Mouse (Mus musculus) kidney, postnatal 10 days (tissue): ENCODE measurements at regions not wholly inside any gene's neighbourhood (a gene's known extent, or its start where the extent isn't known, plus 50 kb on each side); places are given as distances from the start of the nearest gene placed in this dataset.

Experiments
- DNase-seq: peaks from one replicate; pipeline ENCODE4 v3.0.0; 2021; ENCODE audit warnings: mixed read lengths

DNA sequence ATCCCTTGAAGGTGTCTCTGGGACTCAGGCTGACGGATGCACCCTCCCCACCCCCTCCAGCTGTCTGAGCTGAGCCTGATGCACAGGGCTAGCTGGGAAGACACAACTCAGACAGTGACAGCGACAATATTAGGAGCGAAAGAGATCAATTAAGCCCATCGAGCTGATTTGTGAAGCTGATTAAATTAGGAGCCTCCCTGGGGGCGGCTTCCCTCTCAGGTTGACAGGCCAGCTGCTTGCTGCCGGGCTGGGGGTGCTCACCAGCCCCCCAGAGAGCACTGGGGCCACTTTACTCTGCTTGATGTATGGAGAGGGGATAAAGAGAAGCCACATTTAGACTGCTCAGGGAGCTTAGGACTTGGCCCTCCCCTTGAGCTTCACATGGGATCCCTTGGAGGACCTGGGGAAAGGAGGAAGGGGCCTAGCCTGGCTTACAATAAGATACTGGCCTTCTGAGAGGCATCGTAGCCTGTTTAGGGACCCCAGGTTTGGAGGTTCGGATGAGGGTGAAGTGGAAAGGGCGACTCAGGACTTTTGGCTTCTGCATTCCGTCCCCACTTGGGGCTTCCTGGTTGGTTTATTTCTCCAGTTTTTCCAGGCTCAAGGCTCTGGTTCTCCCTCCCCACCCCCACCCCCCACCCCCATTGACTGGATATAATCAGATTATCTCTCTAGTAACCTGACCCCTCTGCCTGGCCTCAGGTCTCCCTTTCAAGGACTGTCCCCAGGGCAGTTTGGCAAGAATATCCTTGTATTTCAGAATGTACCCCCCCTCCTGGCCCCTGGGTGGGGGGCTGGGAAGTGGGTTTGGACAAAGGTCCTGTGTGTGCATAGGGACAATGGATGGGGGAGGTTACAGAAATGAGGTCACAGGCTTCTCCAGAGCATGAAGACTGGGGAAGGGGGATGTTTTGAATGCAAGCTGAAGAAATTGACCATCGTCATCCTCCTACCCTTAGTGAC, 283.4 kb downstream of the Rps24 start:
- DNase-seq, result no peak

- no peak for DNase-seq
These were observed 284.7 kb downstream of the Rps24 start for GRCm38 (mm10) chr14:24771663-24772062.

- peak; percentile 64 for DNase-seq
These were observed 285.2 kb downstream of the Rps24 start for GRCm38 (mm10) chr14:24772129-24772528.

DNA sequence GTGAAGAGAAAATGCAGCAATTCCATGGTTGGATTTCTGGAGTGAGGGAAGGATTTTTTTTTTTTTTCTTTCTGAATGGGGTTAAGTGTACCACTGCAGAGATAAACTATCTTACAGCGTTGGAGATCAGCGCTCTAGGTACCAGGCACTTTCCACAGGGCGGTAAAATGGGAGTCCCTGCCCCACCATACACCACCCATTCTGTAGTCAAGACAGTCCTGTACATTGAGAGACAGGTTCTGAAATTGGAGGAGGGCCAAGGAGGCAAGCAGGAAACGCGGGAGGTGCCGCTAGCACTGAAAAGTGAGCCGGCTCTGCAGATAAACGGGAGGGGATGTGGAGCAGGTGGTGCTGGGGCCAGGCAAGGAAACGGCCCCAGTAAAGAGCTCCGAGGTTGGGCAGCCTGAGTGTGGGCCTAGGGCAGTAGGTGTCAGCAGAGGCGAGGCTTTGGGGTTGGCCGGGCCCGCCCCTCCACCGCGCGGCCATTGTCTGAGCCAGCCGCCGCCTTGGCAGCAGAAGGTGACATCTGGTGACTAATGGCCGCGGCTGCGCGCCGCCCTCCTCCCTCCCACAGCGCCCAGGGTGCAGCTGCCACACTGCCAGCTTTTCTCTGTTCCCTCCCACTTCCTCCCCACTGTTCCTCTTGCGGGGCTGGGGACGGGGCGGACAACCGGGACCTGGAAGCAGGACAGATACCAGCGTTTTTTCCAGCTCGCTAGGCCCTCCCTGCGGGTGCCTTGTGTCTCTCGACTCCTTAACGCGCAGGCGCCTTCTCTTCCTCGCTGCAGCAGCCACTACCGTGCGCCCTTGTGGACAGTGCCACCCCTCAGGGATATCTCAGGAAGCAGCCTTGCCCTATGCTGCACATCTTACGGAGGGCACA, 292.1 kb downstream of the Rps24 start:
- peak; percentile 92 for DNase-seq

DNA sequence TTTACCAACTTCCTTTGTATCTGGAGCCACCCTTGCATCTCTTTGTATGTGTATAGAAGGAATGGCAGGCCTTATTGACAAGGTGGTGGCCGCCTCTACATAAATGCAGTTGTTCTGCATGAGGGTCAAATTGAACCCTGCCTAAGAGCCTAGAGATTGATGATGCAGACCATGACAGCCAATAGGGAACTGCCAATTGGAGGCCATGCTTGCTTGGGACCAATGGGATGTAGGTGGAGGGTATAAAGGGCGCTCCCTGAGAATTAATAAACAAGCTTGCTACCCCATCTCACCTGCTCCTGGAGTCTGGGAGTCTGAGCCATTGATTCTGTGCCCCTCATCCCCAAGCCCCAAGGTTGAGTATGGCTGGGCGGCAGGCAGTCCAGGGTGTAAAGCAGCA, 294.7 kb downstream of the Rps24 start:
- DNase-seq, result no peak

GRCm38 (mm10) chr14:24783889-24784288, 297.0 kb downstream of the Rps24 start:
- DNase-seq, result no peak

GRCm38 (mm10) chr14:24785452-24785851, 298.5 kb downstream of the Rps24 start:
- DNase-seq, result no peak

DNA sequence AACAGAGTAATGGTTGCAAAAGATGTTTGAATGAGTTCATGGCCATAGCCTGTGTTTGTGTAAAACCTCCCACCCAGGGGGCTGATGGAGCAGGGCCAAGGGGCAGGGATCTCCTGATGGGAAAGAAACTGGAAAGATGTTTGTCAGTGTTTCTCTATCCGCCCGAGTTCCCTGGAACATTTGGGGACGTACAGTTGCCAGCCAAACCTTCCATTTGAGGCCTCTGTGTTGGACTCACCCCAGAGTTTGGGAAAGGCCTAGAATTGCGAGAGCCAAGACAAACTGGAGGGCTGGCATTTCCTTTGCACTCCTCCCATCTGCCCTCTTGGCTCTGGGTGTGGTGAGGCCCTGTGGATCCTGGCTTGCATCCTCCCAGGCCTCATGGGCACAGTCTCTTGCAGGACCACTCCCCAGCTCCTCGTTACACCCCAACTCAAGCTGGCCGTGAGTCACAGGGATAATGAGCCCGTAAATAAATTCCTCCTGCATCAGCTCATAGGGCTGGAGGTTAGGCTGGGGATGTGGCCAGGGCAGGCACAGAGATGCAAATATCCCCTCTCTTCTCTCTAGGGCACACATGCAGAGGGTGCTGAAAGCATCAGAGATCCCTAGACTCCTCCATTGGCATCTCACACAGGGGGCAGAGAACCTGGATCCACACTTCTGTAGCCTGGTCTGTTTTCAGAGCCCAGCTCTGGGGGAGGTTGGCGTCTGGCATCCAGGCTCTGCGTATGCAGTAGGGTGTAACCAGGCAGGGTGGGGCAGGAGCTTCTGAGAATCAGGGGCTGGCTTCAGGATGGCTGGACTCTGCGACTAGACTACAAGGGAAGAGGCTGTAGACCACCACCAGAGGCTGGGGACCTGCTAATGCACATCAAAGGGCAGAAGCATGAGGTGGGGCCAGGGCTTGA, 306.7 kb downstream of the Rps24 start:
- DNase-seq, result peak; percentile 18

GRCm38 (mm10) chr14:24794359-24794845, 307.5 kb downstream of the Rps24 start:
- DNase-seq, result peak; percentile 34

- DNase-seq, result no peak
These were observed 310.6 kb downstream of the Rps24 start for GRCm38 (mm10) chr14:24797494-24797893.

DNA sequence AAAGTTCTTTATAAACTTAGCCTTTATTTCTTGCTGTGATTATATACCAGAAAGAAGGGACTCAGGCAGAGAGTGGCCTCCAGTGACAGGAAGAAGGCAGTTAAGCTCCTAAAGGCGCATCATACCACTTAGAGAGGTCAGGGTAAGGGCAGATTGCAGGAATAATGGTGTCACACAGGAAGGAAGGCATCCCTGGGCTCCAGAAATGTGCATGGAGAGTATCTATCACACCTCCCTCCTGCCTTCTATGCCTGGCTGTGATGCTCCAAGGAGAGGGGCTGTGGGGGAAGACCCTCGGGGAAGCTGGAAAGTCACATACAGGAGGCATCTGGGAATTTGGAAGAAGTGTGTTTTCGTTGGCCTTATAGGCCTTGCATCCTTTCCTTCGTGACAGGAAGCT, 311.1 kb downstream of the Rps24 start:
- no peak for DNase-seq

- DNase-seq, result no peak
These were observed 316.2 kb downstream of the Rps24 start for GRCm38 (mm10) chr14:24803001-24803655.

GRCm38 (mm10) chr14:24807061-24807460, 320.1 kb downstream of the Rps24 start:
- DNase-seq, result no peak

DNA sequence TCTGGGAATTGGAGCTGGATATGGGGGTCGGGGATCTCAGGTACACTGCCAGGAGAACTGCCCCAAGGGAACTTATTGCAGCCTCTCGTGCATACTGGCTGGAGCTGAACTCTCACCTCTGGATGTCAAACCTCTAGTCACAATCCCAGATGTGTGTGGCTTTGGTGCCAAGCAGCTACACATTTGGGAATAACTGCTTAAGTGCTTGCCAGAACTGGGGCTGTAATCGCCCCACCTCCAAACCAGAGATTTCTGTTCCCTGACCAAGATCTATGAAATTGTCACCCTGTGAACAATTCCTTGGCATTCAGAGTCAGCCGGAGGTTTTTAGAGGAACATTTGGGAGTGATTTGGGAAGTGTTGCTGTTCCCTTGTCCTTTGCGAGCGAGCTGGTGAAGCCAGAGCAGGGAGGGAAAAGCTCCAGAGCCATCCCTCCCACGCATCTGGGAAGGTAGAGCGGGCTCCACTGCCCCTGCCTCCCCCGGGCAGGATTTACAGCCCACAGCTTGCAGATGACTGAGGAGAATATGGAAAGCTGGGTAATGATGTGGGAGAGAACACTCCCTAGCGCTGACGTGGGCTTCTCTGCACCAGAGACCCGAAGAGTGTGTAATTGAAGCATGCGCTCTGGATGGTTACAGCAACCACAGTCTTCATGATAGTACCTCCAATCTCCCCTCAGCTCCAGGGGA, 336.1 kb downstream of the Rps24 start:
- peak; percentile 40 for DNase-seq

GRCm38 (mm10) chr14:24824351-24824750, 337.4 kb downstream of the Rps24 start:
- no peak for DNase-seq

DNA sequence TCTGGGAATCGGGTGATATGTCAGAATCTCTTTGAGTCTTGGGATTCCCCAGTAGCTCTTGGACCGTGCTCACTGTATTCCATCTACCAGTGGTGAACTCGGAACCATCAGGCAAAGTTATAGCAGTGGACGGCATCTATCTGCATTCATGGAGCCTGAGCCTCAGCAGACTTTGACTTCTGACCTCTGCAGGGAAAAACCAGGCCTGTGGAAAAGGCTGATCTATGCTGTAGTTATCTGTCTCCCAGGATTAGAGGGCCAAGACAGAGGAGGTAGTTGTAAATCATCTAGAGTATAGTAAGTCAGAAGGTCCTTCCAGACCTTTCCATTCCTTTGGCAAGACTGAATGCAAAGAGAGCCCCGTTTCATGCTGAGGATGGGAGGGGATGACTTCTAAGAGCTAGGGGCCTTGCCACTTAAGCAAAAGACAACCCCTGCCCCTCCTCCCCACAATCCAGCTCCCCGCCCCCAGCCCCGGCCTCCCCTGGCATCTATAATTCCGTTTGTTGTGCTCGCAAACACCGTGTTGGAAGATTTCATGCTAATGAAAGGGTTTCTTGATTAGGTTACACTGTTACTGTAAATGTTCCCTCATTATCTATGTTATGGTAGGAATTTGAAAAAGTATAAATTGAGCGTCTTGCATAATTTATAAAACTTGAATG, 338.9 kb downstream of the Rps24 start:
- no peak for DNase-seq

GRCm38 (mm10) chr14:24826471-24827337, 339.8 kb downstream of the Rps24 start:
- DNase-seq, result no peak

- DNase-seq, result no peak
These were observed 340.6 kb downstream of the Rps24 start for GRCm38 (mm10) chr14:24827381-24828031.

- DNase-seq, result peak; percentile 51
These were observed 342.1 kb downstream of the Rps24 start for GRCm38 (mm10) chr14:24829001-24829400.
